Mouse (Mus musculus) retina, embryonic 14.5 days (tissue): Measurements from ENCODE around the gene Med9.

Experiments
- DNase-seq: peaks from one replicate; pipeline ENCODE4 v3.0.0-alpha.2; 2015; ENCODE audit warnings: low spot score

Med9 gene

DNA sequence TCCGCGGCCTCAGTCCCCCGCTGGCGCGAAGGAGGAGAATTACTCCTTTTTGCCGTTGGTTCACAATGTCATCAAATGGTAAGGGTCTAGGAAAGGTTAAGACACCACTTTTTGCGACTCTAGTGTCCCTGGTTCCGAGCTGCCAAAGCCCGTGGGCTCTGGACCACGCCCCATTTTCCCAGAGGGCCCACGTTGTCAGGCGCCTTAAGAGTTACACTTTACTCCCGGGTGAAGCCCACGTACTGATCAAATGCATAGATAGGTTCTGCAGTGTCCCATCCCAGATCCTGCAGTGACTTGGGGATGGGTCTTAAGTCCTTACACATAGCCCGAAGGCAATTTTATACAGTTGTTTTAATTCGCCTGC, 378 bp downstream of the Med9 start:
- DNase-seq = peak; percentile 33

DNA sequence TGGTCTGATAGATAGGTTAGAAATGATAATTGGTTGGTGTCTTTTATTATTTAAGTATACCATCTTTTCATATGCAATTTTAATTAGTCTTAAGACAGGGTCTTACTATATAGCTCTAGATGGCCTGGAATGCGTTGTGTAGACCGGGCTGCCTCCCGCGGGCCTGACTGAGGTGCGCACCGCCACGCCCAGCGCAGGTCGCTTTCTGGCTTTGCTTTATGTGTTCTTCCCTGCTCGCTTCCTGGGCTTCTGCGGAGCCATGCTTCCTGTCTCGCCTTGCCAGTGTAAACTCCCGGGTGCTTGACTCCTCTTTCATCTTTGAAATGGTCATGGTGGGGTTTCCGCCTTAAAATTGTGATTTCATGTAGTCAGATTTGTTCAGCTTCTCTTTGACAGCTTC, 4.9 kb downstream of the Med9 start:
- no peak for DNase-seq

DNA sequence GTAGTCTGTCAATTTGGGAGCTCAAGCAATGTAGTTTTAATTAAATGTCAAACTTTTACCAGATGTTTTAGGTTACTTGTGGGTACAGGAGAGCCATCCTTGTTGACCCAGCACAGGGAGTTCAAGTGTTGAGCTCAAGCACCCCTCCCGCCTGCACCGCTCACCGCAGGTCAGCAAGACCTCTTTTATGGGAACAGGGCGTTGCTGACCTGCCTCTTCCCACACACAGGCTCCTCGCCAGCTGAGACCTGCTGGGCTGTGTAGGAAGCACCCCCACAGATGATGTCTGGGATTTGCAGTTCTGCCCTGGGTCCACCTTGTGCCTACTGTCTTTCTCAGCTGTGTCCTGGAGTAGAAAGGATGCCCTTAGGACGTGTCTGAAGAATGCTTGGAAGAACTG, 8.7 kb downstream of the Med9 start:
- no peak for DNase-seq

DNA sequence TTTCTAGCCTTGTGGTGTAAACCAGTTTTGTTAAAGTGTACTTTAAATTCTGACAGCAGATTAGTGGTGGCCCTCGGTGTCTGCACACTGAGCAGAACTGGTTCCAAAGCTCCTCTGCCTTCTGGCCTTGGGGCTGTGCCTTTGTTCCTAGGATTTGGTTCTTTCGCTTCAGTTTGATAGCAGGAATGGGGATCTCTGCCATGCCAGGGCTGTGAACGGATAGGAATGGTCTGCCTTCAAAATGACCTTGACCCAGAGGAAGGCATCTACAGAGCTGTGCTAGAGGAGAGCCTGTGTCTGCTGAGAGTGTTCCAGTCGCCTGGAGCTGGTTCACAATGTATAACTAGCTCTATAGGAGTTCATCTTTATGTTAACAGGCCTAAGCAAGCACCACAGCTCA, 11.4 kb downstream of the Med9 start:
- no peak for DNase-seq

- no peak for DNase-seq
These were observed 12.7 kb downstream of the Med9 start for GRCm38 (mm10) chr11:59960476-59961337.

GRCm38 (mm10) chr11:59961338-59961875, 13.4 kb downstream of the Med9 start:
- DNase-seq = no peak

- DNase-seq = no peak
These were observed 14.6 kb downstream of the Med9 start for GRCm38 (mm10) chr11:59962590-59962989.

DNA sequence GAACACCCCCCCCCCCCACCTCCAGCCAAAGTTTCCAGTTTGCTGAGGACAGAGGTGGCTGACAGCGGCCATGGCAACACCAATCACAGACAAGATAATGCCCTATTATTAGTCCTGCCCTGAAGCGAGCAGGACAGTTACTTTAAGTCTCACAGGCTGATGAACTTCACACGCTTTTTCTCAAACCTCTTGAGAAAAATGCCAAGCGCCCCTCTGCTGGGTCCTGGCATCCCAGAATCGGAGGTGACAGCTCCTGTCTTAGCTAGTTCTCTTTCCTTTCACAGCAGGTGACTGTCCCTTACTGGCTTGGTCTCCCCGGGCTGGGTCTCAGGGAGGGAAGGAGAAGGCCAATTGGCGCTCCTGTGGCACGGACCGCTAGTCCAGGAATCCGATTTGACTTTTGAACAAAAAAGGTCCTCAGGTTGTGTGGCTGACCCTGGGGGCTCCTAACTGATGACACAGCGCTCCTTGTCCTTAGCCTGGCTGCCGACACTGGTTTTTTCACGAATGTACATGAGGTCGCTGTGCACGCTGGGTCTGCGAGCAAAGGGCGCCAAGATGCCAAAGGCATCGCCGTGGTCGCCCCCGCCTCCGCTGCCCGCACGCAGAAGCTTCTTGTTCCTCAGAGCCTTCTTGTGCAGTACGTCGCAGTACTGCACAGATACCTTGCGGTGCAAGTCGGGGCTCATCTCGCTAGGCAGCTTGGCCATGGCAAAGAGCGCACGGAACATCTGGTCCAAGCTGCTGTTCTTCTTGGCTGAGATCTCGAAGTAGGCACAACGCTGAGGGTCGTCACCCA, 15.6 kb downstream of the Med9 start:
- peak; percentile 51 for DNase-seq

DNA sequence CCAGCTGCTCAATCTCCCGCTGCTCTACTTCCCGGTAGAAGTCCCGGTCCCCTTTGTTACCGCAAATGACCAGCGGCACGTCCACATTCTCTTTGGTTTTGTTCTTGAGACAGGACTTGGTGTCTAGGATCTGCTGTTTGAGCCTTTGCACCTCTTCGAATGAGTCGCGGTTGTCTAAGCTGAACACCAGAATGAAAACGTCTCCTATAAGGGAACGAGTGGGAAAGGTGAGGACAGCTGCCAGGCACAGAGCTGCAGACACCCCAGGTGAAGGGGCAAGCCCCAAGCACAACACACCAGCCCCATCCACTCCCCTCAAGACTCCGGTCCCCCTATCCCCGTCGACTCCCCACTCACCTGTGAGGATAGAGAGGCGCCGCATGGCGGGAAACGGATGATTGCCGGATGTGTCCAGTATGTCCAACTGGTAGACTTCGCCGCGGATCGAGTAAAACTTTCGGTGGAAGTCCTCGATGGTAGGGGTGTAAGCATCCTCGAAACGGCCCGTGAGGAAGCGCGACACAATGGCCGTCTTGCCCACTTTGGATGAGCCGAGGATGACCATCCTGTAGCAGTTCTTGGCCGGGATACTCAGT, 16.3 kb downstream of the Med9 start:
- DNase-seq = no peak

DNA sequence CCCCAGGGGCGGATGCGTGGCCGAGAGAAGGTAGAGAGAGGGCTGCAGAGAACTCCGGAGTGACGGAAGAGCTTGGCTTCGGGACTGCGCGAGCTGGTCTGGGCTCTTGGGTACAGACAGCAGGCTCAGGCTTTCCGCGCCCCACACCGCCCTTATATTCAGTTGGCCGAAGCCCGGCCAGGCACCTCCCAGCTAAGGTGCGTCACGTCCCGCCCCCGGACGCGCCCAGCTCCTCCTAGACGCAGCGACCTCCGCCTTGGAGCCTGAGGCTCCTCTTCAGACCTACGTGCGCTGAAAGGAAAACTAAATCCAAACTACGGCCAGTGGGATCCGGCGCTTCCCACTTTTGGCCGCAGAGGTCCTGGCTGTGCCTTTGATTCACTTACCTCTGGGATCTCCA, 16.8 kb downstream of the Med9 start, which contains the start of gene Rasd1:
Gene Rasd1, minus strand, starts transcription at position 127 of the 400 bp plus-strand sequence.
- peak; percentile 74 for DNase-seq

DNA sequence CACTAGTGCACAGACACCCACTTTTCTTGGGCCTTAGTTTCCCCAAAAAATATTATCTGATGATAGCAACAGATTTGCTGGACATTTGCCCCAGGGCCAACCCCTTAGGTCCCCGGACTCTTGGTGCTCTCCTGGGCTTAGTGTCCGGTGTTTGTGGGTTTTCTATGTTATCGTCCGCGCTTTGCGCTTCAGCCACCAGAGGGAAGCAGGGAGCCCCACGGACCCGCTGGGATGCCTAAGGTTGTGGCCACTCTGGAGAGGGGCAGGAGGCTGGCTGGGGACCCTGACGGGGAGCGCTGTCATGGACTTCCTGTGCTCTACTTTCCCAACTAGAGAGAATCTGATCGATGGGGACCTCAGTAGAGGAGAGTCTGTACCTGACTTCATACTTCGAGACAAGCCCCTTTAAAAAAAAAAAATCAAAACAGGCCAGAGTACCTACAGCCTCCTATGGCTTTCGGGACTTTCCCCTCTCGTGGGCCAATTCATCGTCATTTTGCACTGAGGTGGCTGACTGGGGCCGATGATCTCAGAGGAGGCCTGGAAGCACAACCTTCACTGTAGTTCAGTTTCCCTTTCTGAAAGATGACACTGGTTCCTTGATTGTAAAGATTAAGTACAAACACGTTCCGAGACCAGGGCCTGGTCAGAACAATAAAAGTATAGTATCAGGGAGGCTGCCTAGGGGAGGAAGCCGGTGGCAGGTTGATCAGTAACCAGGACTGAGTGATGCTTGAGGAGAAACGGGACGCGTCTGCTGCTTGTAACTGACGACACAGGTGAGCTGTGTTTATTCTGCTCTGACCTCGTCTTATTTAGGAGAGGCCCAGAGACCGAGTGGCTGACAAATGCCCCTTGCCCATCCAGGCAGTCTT, 17.5 kb downstream of the Med9 start:
- peak; percentile 92 for DNase-seq

DNA sequence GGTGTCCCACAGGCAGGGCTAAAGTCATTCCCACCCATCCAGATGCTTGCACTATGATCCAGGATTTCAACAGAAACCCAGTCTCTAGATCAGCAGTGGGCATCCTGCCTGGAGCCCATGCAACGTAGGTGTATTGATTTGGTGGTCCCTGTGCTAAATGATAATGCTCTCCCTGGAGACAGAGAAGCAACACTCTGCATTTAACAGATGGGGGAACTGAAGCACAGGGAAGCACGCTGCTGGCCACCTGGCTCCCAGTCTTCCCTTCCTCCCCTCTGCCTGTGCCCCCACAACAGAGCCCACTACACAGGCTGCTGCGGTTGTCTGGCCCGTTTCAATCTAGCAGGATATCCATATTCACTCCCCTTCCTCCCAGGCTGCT, 18.1 kb downstream of the Med9 start:
- no peak for DNase-seq

- no peak for DNase-seq
These were observed 19.8 kb downstream of the Med9 start for GRCm38 (mm10) chr11:59967765-59968164.

DNA sequence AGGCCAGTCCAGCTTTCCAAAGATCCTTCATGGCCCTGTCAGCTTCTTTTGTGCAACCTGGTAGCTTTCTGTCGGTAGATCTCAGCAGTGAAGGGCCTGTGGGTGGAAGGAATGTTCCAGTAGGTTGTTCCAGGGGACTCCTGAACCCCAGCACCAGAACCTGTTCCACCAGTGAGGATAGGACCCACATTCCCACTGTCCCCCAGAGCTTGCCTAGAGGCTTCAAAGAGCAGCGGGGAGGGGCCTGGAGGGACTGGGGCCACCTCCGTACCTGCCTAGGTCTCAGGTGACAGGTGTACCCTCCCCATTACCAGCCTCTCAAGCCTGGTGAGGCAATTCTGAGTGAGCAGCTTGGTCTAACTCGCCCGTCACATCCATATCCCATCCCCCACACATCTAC, 22.8 kb downstream of the Med9 start:
- no peak for DNase-seq

DNA sequence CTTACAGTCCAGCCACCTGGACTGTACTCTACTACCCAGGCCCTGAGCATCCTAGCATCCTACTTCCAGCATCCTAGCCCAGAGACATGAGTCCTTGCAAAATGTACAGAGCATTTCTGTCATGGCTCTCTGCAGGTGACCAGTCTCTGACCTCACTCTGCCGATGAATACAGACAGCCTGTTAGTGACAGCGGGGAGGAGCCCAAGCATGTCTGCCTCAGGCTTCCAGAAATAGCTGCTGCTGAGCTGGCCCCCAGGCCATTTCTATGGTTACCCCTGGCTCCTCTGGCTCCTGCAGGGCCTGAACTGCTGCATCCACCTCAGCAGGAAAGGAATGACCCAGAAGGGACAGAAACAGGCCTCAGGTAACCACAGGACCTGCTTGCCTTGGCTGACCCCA, 23.7 kb downstream of the Med9 start:
- DNase-seq = peak; percentile 55

DNA sequence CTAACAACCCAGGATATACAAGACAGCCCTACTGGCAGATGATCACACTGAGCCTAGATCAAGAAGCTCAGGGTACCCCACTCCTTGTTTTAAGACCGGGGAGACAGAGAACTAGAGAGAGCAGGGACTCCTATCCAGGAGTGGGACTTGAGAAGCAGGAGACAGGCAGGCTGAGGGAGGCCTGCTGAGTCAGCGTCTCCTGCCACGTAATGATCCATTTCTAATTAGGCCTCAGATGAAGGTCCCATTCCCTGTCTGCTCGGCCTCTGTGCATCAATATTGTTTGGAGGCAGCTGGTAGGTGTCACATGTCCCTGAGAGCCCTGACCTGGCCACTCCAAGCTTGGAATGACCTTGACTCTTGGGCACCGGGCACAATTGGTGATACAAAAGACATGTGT, 25.4 kb downstream of the Med9 start:
- DNase-seq = no peak

GRCm38 (mm10) chr11:59975241-59975640, 27.2 kb downstream of the Med9 start:
- peak; percentile 78 for DNase-seq

- no peak for DNase-seq
These were observed 29.8 kb downstream of the Med9 start for GRCm38 (mm10) chr11:59977831-59978230.

- no peak for DNase-seq
These were observed 41.4 kb downstream of the Med9 start for GRCm38 (mm10) chr11:59989406-59989805.

DNA sequence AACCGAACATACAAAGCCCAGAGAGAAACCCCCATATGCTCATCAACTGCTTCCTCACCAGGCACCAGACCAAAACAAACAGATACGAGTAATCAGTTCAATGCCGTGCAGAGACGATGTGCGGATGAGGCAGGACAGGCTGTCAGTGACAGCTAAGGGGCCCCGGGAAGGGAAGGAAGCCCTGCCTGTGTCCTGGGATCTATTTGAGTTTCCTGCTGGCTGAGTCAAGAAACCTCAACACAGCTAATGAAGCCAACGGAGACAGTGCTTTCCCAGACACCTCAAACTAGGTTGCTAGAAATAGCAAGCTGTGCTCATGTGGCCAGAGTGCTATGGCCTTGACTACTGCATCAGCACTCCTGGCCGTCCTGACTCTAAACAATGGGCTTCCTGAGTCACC, 43.4 kb downstream of the Med9 start:
- no peak for DNase-seq

- no peak for DNase-seq
These were observed 46.3 kb downstream of the Med9 start for GRCm38 (mm10) chr11:59994318-59994717.
